In genomic region chr11:106555805-106556615, GRCm38 (mm10) we compare ENCODE assay signal across 10 mouse cellular contexts. TPM values are rescaled to one million over a fixed set of nuclear protein-coding genes. Genes with fewer than 3 reads are reported as not detected.
DNase-seq lines count a peak whose midpoint lies in the region; ATAC-seq and TF ChIP-seq lines count a peak whose summit lies in the region.
"Had no signal": no experiment of that assay in that cellular context is flagged by ENCODE, and none has a peak within 500 bp of the region (broad histone marks: within the 10 kb centered on the region; RNA-seq: fewer than 3 reads in every experiment).

No protein-coding gene starts in this region.

- no peak overlapping the region for H3ac ChIP-seq in myocyte (ENCODE audit: control insufficient read depth, insufficient read length)

- no peak overlapping the region for H3K4me3 ChIP-seq in heart, embryonic 13.5 days
- no peak overlapping the region for H3K4me3 ChIP-seq in embryonic facial prominence, embryonic 12.5 days
- H3K4me3 ChIP-seq in myocyte = no peak overlapping the region

- 0 out of 2 replicates have a peak overlapping the region, but pooled peaks have one; percentile 25 for H3K9ac ChIP-seq in heart, embryonic 13.5 days
- H3K9ac ChIP-seq in embryonic facial prominence, embryonic 12.5 days = no peak overlapping the region

- DNase-seq in heart, adult 8-10 months (ENCODE audit: low spot score) = no peak
- peak; percentile 18 for DNase-seq in large intestine, adult 2 months (ENCODE audit: low read depth, low spot score)
- no peak for DNase-seq in ovary, adult 18-20 months (ENCODE audit: low spot score)
- DNase-seq in spleen, postnatal 4 days (ENCODE audit: low spot score in 2 of 2) = no peak
- DNase-seq: cerebellum, adult 8-10 months; right cerebral cortex, postnatal 14 days had no signal

- H3K36me3 ChIP-seq in heart, embryonic 13.5 days = no peaks in the 10 kb centered on the region
- no peaks in the 10 kb centered on the region for H3K36me3 ChIP-seq in embryonic facial prominence, embryonic 12.5 days
- H3K36me3 ChIP-seq in myocyte (ENCODE audit: control insufficient read depth, insufficient read depth) = no peaks in the 10 kb centered on the region

- H3K27me3 ChIP-seq in heart, embryonic 13.5 days (replicated peaks) = no peaks in the 10 kb centered on the region
- H3K27me3 ChIP-seq in embryonic facial prominence, embryonic 12.5 days = no peaks in the 10 kb centered on the region
- no peaks in the 10 kb centered on the region for H3K27me3 ChIP-seq in myocyte (ENCODE audit: control insufficient read depth, insufficient read depth, insufficient read length)

- peak overlapping the region; percentile 61 for H3K27ac ChIP-seq in heart, embryonic 13.5 days (replicated peaks)
- no peak overlapping the region; the same call in 1 of the 2 replicates for H3K27ac ChIP-seq in embryonic facial prominence, embryonic 12.5 days

- WGBS in heart, embryonic 13.5 days = 25% methylated on average over 10 of the region's 10 CpGs
- WGBS in embryonic facial prominence, embryonic 12.5 days = 52% methylated on average over 10 of the region's 10 CpGs
- 35% methylated on average over 10 of the region's 10 CpGs for WGBS in large intestine, adult 2 months

- ATAC-seq in heart, embryonic 13.5 days (ENCODE audit: extremely low read depth, insufficient number of reproducible peaks, low FRiP score, low TSS enrichment) = no peak
- 0 out of 2 replicates have a peak, but pooled peaks have one; percentile 35 for ATAC-seq in embryonic facial prominence, embryonic 12.5 days (ENCODE audit: insufficient number of reproducible peaks, insufficient read depth, low FRiP score, low TSS enrichment)
- ATAC-seq in inflammation-experienced regulatory T-cells, adult 6 months = no peak

- no peaks in the 10 kb centered on the region for H3K9me3 ChIP-seq in heart, embryonic 13.5 days
- no peaks in the 10 kb centered on the region for H3K9me3 ChIP-seq in embryonic facial prominence, embryonic 12.5 days

- peaks cover 41% of the 10 kb centered on the region for H3K4me1 ChIP-seq in heart, embryonic 13.5 days
- peaks cover 30% of the 10 kb centered on the region for H3K4me1 ChIP-seq in embryonic facial prominence, embryonic 12.5 days

- no peaks in the 10 kb centered on the region for H3K79me2 ChIP-seq in myocyte (ENCODE audit: control insufficient read depth, insufficient read depth)

- no peak for TF ChIP-seq POLR2A in myocyte (IDR thresholded peaks at IDR 0.05; ENCODE audit: insufficient read length, low read depth)

- no peak overlapping the region for H3K4me2 ChIP-seq in heart, embryonic 13.5 days
- H3K4me2 ChIP-seq in embryonic facial prominence, embryonic 12.5 days (replicated peaks) = no peak overlapping the region
- peak overlapping the region; percentile 4 for H3K4me2 ChIP-seq in myocyte (ENCODE audit: low read depth)

TF ChIP-seq in myocyte, 11 proteins besides CTCF, POLR2A, EP300 and RAD21:
- no peak for TF ChIP-seq CEBPB (IDR thresholded peaks at IDR 0.05; ENCODE audit: insufficient read depth, poor library complexity, severe bottlenecking)
- peak in 1 of 3 experiments; percentile 36 for TF ChIP-seq MYOG (IDR thresholded peaks at IDR 0.05; ENCODE audit: control insufficient read depth in 1 of 3, insufficient read depth in 1 of 3, insufficient read length in 2 of 3, low read depth in 2 of 3)
TF ChIP-seq in myocyte: peak in this region for 1.

RNA-seq across cellular contexts. Expression of gene Tex2, which starts 57.2 kb away (rescaled TPM):
- 12.3 and 13.1 TPM in 2 replicates for polyA plus RNA-seq in heart, embryonic 13.5 days (2015; fragmentation: Nextera tagmentation; extraction: Ambion mirVana)
- total RNA-seq in heart, adult 8-10 months (2022) = 10 to 100 TPM; 37.9 to 56.9 (median 45.0) TPM
- polyA plus RNA-seq in embryonic facial prominence, embryonic 12.5 days (2016; fragmentation: Nextera tagmentation; extraction: Ambion mirVana) = 8.3 and 9.4 TPM in 2 replicates
- 12.3 and 18.7 TPM in 2 replicates for polyA plus RNA-seq in large intestine, adult 2 months (2012; rRNA removed)
- 7.0 TPM for polyA plus RNA-seq in myocyte (2012; fragmentation: generic; extraction: Trizol)
- polyA plus RNA-seq in inflammation-experienced regulatory T-cells, adult 6 months (2017; shearing (Covaris generic)) = 10 to 100 TPM; 19.4 to 24.0 (median 23.4) TPM
